ENCODE assay signal across 8 mouse cellular contexts in genomic region chr10:84916810-84917730, GRCm38 (mm10). TPM values are rescaled to one million over a fixed set of nuclear protein-coding genes. Genes with fewer than 3 reads are reported as not detected.
A peak's percentile ranks its signal among the peaks of the same experiment; 100 is the strongest.
DNase-seq lines count a peak whose midpoint lies in the region; ATAC-seq and TF ChIP-seq lines count a peak whose summit lies in the region.

TSS of gene Ric8b (plus strand) at chr10:84917616.

- peak within 1 kb of the TSS; percentile 82 for H3K9ac ChIP-seq in embryonic facial prominence, embryonic 15.5 days
- peak within 1 kb of the TSS; percentile 89 for H3K9ac ChIP-seq in limb, embryonic 14.5 days (ENCODE audit: low read depth, low read length, severe bottlenecking)
- H3K9ac ChIP-seq in midbrain, postnatal 0 days (replicated peaks; ENCODE audit: low read length, poor library complexity, severe bottlenecking), result peak within 1 kb of the TSS; percentile 92

- no peaks in the 10 kb centered on the region for H3K36me3 ChIP-seq in embryonic facial prominence, embryonic 15.5 days
- H3K36me3 ChIP-seq in limb, embryonic 14.5 days (ENCODE audit: control insufficient read depth, insufficient read depth, low read length), result no peaks in the 10 kb centered on the region
- no peaks in the 10 kb centered on the region for H3K36me3 ChIP-seq in midbrain, postnatal 0 days (ENCODE audit: insufficient read depth, low read length)

- no peaks in the 10 kb centered on the region; the same call in 1 of the 2 replicates for H3K4me1 ChIP-seq in bone marrow, adult 2 months (ENCODE audit: control insufficient read depth, insufficient read depth, low read length)
- peaks cover 10% of the 10 kb centered on the region for H3K4me1 ChIP-seq in embryonic facial prominence, embryonic 15.5 days
- peaks cover 14% of the 10 kb centered on the region for H3K4me1 ChIP-seq in limb, embryonic 14.5 days (ENCODE audit: control insufficient read depth, insufficient read depth, low read length)
- 0 out of 2 replicates have a peak, but pooled peaks cover 5% of the 10 kb centered on the region for H3K4me1 ChIP-seq in midbrain, postnatal 0 days (ENCODE audit: insufficient read depth, low read length)

- no peaks in the 10 kb centered on the region for H3K9me3 ChIP-seq in embryonic facial prominence, embryonic 15.5 days (replicated peaks)
- H3K9me3 ChIP-seq in limb, embryonic 14.5 days (ENCODE audit: control insufficient read depth, low read length), result no peaks in the 10 kb centered on the region
- no peaks in the 10 kb centered on the region for H3K9me3 ChIP-seq in midbrain, postnatal 0 days (ENCODE audit: low read length)

- TF ChIP-seq POLR2A in bone marrow, adult 2 months (IDR thresholded peaks at IDR 0.05; ENCODE audit: borderline replicate concordance, control insufficient read depth, low read depth, low read length), result peak; percentile 65; the same call in 1 of the 2 replicates
- TF ChIP-seq POLR2A in limb, embryonic 14.5 days (IDR thresholded peaks at IDR 0.05; ENCODE audit: borderline replicate concordance, extremely low read depth, insufficient read depth, insufficient read length), result 0 out of 2 replicates have a peak, but pooled peaks have one; percentile 72

- no peaks in the 10 kb centered on the region for H3K27me3 ChIP-seq in embryonic facial prominence, embryonic 15.5 days
- H3K27me3 ChIP-seq in limb, embryonic 14.5 days (ENCODE audit: control insufficient read depth, insufficient read depth, low read length), result no peaks in the 10 kb centered on the region
- no peaks in the 10 kb centered on the region for H3K27me3 ChIP-seq in midbrain, postnatal 0 days (ENCODE audit: insufficient read depth, low read length)

- H3K27ac ChIP-seq in bone marrow, adult 2 months (ENCODE audit: control insufficient read depth, insufficient read depth, low read depth, low read length, poor library complexity), result peak within 1 kb of the TSS; percentile 82
- peak within 1 kb of the TSS; percentile 97 for H3K27ac ChIP-seq in embryonic facial prominence, embryonic 15.5 days (replicated peaks)
- peak within 1 kb of the TSS; percentile 98 for H3K27ac ChIP-seq in limb, embryonic 14.5 days (replicated peaks; ENCODE audit: low read depth, low read length)
- peak within 1 kb of the TSS; percentile 97 for H3K27ac ChIP-seq in midbrain, postnatal 0 days (ENCODE audit: low read depth, low read length)

- WGBS in bone marrow, adult 2 months, result 0% methylated on average over 51 of the region's 51 CpGs
- under 1% methylated on average over 50 of the region's 51 CpGs for WGBS in embryonic facial prominence, embryonic 15.5 days
- under 1% methylated on average over 48 of the region's 51 CpGs for WGBS in limb, embryonic 14.5 days
- WGBS in midbrain, postnatal 0 days, result under 1% methylated on average over 48 of the region's 51 CpGs

- H3K4me2 ChIP-seq in embryonic facial prominence, embryonic 15.5 days (replicated peaks), result peak within 1 kb of the TSS; percentile 85
- H3K4me2 ChIP-seq in limb, embryonic 14.5 days (replicated peaks; ENCODE audit: low read depth, low read length, severe bottlenecking), result peak within 1 kb of the TSS; percentile 78
- H3K4me2 ChIP-seq in midbrain, postnatal 0 days (ENCODE audit: low read depth, low read length, poor library complexity, severe bottlenecking), result peak within 1 kb of the TSS; percentile 56

- peak; percentile 99 for DNase-seq in 416B (ENCODE audit: low read depth)
- DNase-seq in heart, adult 8-10 months (ENCODE audit: low spot score), result peak; percentile 98
- DNase-seq in kidney, adult 9 months, result peak; percentile 98
- peak; percentile 100 for DNase-seq in limb, embryonic 14.5 days (ENCODE audit: low spot score)
- peak; percentile 100 for DNase-seq in midbrain, postnatal 0 days (ENCODE audit: low spot score)
- DNase-seq in spleen, postnatal 14 days (ENCODE audit: low spot score in 2 of 2), result peak; percentile 83 to 88

- ATAC-seq in embryonic facial prominence, embryonic 15.5 days (ENCODE audit: insufficient number of reproducible peaks, low FRiP score, low TSS enrichment, low read depth), result peak; percentile 98
- peak; percentile 98 for ATAC-seq in limb, embryonic 14.5 days (ENCODE audit: low FRiP score, low read depth)
- peak; percentile 98 for ATAC-seq in midbrain, postnatal 0 days (ENCODE audit: low FRiP score)

- peak within 1 kb of the TSS; percentile 73 for H3K4me3 ChIP-seq in bone marrow, adult 2 months (replicated peaks; ENCODE audit: control insufficient read depth, low read depth, low read length)
- peak within 1 kb of the TSS; percentile 93 for H3K4me3 ChIP-seq in embryonic facial prominence, embryonic 15.5 days (replicated peaks)
- peak within 1 kb of the TSS; percentile 87 for H3K4me3 ChIP-seq in limb, embryonic 14.5 days (replicated peaks; ENCODE audit: low read length)
- peak within 1 kb of the TSS; percentile 73 for H3K4me3 ChIP-seq in midbrain, postnatal 0 days (ENCODE audit: low read depth, low read length)

- no peak for TF ChIP-seq CTCF in bone marrow, adult 2 months (IDR thresholded peaks at IDR 0.05; ENCODE audit: control insufficient read depth, insufficient read depth, low read length)
- TF ChIP-seq CTCF in midbrain, postnatal 0 days (IDR thresholded peaks at IDR 0.05), result no peak

RNA-seq across cellular contexts. Expression of gene Ric8b, which starts in this region (rescaled TPM):
- 5.3 and 9.4 TPM in 2 replicates for polyA plus RNA-seq in bone marrow, adult 2 months (2011; ENCODE audit: insufficient read depth, insufficient read length, low replicate concordance, missing spikeins)
- 21.0 and 21.3 TPM in 2 replicates for polyA plus RNA-seq in embryonic facial prominence, embryonic 15.5 days (2015; fragmentation: Nextera tagmentation; extraction: Ambion mirVana)
- total RNA-seq in heart, adult 8-10 months (2022), result 10 to 100 TPM; 39.8 to 44.8 (median 43.5) TPM
- 27.6 and 30.4 TPM in 2 replicates for polyA plus RNA-seq in limb, embryonic 14.5 days (2012; rRNA removed)
- polyA plus RNA-seq in limb, embryonic 14.5 days (2014; fragmentation: Nextera tagmentation; extraction: Ambion mirVana), result 17.8 and 20.8 TPM in 2 replicates
- total RNA-seq in midbrain, postnatal 0 days (2014; rRNA removed), result 48.4 and 61.2 TPM in 2 replicates
- 34.5 and 34.8 TPM in 2 replicates for polyA plus RNA-seq in midbrain, postnatal 0 days (2015; fragmentation: Nextera tagmentation; extraction: Ambion mirVana)

Comparison
In these comparisons a context has a peak if more than half of its experiments do, and no peak if none do; other contexts are left out.
1. Peak in every context shown above with its lines: DNase-seq, ATAC-seq, H3K4me3 ChIP-seq and H3K27ac ChIP-seq.